Mouse (Mus musculus) thymus, postnatal 4 days (tissue): ENCODE data around the gene Dscam.

Experiments
- DNase-seq: peaks from one replicate; pipeline ENCODE4 v3.0.0; 2021

The Dscam gene

DNA sequence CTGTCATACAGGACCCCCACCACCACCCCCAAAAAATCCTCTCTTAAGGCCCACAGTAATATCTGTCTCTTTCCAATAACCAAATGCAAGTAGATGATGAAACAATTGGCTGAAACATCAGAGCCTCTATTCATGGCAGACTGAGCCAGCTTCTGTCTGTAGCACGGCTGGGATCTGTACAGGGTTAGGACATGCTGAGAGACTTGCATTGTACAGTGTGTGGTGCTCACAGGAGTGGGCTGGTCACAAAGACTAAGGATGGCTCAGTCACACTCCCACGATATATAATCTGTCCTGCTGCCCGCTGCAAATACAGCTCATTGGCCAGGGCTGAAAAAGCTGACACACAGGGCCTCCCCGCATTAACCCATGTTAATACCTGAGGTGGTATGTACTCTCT lies 474.7 kb downstream of the Dscam start:
- no peak for DNase-seq

DNA sequence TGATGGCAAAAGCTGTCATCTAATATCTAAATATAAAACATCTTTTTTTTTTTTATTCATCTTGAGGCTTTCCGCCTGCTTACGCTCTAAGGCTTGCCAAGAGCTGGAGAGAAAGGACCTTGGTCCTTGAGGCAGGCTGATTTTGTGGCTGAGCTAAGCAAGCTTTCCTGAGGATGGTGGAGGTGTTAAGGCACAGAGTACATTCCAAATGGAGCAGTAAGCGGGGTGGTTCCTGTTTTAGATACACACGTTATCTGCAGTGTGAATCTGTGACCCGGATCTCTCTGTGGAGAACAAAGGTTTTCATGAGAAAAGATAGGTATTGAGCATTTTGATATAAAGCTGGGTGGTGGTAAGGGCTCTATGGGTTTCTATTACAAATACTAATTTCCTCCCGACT lies 479.0 kb downstream of the Dscam start:
- DNase-seq, result no peak

DNA sequence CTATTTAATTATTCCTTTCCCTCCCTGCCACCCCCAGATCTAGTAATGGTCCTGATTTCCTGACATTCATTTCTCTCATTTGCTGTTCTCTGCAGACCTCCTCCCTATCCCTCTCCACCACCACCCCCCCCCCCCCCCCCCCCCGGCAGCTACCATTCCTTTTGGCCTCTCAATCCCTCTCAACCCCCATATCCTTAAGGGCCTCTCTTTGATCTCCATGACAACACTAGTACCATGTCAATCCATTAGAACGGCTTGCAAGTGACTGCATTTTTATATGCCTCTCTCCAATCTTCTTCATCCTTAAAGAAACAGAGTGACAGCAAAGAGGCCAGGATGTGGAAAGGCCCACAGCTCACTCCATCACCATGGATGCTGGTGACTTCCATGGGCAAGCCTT lies 480.5 kb downstream of the Dscam start:
- no peak for DNase-seq

DNA sequence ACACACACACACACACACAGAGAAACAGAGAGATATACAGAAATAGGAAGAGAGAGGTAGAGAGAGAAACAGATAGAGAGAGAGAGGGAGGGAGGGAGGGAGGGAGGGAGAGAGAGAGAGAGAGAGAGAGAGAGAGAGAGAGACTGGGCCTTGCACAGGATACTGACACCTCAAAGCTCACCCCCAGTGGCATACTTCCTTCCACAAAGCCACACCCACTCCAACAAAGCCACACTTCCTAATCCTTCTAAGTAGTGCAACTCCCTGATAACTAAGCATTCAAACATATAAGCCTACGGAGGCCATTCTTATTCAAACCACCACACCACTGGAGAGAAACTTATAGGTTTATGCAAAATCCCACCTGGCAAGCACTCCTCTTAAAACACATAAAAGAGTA lies 481.1 kb downstream of the Dscam start:
- DNase-seq, result no peak

DNA sequence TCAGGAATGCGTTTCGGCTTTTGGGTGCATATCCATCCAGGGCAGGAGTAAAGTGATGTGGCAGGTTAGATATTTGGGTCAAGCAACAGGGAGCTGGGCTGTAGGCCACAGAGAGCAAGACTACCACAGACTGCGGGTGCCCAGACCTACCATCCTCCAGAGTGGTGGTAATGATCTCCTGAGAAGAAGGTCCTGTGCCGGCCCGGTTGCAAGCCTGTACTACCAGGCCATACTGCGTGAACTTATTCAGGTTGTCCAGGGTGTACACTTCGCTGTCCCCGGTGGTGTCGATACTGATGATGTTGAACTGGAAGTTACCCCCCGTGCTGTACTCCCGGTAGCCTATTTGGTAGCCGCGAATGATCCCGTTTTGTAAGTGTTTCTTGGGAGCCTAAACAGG lies 485.5 kb downstream of the Dscam start:
- DNase-seq, result no peak

DNA sequence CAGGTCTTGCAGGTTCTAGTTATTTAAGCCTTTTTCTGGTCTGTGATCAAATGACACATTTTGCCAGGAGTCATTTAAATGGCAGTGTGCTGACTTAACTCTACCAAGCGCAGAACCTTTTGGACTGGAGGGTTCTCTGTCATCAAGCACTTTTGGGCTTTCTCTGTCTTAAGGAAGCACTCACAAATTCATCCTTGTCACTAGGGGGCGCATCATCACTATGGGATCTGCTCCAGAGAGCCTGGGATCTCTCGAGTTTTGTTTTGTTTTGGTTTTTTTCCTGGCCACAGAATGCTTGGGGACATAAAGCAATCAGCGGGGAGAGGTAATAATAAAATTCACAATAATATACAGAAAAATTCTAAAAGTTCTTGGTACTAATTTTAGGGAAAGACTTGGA lies 486.0 kb downstream of the Dscam start:
- peak; percentile 40 for DNase-seq

DNA sequence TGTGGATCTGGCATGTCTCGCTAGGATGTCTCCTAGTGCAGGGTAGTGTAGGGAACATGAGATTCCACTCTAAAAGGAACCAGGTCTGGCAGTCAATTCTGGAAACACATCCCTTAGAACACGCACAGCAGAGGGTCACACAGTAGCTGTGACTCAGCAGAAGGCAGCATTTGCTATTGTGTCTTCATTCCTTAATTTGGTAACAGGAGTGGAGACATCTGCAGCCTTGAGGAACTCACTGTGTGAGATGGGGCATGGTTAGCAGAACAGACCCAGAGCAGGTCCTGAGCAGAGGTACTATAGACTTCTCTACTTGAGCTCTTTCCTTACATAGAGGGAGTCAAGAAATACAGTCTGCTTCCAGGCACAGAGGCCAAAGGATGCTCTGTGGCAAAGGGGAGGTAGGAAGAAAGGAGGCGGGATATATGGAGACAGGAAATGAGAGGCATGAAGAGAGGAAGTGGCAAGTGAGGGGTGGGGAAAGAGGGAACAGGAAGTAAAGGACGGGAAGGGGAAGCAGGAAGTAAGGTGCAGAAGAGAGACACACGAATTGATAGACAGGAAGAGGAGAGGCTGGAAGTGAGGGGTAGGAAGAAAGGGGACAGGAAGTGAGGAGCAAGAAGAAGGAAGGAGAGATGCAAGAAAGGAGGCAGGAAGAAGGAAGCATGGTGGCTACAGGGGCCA lies 488.1 kb downstream of the Dscam start:
- DNase-seq, result no peak

DNA sequence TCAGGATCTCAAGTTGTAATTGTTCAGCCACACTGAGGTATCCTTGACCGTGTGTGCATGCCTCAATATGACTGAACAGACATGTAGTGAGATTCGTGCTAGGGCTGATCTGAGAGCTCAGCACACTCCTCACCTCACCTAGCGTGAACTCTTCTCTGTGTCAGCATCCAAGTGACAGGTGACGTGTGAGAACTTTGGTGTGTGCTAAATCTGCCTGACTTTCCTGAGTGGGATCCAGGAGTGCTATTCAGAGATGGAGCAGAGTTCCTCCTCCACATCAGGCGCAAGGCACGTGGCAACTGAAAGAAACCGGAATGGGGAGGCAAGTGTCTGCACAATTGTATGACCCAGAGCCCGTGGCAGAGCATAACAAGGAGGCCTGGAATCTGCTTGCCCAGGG lies 490.6 kb downstream of the Dscam start:
- DNase-seq, result no peak

DNA sequence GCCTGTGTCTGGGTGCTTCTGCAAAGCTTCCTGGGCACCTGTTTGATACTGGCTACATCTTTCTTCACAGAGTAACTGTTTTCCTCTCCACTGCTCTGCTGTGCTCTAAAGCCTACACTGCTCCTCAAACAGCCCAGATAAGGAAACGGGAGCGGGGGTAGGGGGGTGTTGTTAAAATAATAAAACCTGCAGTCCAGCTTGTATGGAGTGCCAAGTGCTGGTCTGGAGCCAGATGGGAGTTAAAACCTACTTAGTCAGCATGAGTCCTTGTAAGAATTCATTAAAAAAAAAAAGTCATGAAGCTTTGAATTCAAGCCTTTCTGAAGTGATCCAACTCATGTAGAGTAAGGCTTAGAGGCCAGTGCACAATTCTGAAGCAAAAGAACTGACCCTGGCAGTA lies 493.1 kb downstream of the Dscam start:
- no peak for DNase-seq

DNA sequence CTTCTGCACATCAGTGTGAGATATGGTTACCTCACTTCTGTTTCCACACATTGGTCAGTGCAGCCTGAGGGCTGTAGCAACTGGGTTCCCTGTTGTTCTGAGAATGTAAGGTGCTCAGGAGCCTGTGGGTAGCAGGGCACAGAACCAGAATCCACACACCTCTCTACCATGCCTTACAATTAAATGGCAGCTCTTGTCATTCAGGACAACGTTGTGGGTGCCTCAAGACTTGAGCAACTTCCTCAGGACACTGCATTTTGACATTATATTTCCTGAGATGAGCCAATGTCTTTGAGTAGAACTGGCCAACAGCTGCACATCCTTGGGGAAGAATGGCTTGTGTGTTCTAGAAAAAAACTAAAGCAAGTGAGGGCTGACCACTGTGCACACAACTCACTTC lies 493.9 kb downstream of the Dscam start:
- DNase-seq, result no peak

DNA sequence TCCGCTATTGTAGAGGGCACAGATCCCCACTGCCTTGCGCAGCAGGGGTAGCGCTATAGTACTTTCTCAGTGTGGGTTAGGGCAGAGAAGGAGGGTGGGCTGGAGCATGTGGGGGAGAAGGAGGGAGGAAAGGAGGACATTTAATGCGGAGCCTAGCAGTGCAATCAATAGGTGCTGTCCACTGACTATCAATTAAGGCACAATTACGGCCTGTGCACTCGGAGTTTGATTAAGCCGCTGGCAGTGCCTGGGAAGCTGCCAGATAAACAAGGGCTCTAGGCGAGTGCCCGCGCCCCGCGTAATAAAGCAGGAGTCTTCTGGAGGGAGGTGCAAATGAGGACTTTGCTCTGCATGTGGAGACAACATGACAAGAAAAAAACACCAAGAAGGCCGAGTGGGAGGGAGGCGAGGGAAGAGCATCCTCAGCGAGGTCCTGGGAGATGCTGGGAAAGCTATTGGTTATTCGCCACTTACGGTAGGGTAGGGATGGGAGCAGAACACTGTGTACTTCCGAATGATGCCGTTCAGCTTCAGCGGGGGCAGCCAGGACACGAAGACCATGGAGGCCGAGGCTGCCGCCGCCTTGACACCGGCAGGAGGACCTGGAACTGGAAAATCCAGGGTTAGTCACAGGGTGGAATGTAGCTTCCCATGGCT lies 497.2 kb downstream of the Dscam start:
- no peak for DNase-seq

DNA sequence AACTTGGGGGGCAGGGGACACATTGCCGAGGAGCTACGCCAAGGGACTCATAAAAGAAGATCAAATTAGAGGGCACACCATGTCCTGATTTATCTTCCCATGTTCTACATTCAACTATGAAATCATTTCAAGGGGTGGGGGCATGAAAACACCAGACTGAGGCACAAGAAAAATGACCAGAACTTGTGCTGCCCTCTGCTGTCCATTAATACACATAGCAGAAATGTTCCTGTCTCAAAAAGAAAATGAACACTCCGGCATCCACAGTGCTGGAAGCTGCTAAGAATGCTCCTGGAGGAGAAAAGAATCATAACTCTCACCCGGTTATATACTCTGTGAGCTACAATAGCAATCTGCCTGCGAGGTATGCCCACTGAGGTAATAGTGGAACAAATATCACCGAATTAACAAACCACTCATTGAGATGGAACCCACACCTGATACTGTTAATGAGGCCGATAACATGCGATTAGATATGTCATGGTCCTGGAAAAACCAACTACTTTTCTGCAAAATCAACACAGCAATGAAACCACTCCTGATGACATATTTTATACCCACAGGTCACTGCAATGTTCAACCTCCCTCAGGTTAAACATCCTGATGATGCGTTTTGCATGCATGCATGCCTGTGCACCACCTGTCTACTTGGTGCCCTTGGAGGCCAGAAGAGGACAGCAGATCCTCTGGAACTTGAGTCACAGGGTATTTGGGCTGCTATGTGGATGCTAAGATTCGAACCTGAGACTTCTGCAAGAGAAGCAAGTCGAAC lies 498.8 kb downstream of the Dscam start:
- no peak for DNase-seq

DNA sequence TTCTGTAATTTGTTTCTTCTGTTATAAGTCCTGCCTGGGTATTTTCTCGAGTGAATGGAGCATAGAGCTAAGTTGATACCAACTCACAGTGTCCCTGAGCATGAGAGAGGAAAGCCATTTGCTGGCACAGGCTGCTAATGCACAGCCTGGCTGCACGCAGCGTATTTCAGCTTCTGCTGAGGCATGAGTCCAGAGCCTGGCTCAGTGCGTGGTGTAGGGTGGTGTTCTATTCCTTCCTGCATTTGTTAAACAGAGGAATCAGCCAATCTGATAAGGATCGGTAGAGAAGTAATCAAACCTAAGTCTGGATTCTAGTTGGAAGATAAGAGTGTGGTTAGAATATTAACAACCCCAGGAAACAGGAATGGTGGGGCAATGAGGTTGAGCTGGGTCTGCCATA lies 500.8 kb downstream of the Dscam start:
- no peak for DNase-seq

DNA sequence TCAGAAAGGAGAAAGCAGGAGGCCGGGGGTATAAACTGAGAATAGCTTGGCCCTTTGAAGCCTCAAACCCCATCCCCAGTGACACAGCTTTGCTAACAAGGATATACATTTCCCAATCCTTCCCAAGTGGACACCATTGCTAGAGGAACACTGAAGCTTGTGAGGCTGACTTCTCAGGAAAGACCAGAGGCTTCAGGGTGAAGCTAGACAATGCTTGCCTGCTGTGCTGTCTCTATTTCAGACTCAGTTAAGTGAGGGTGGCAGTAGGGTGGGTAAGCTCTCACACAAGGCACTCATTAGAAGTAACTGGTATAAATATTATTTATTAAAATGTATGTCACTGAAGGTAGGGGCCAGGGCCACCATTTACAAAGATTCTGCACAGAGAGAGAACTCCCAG lies 502.1 kb downstream of the Dscam start:
- DNase-seq, result no peak

DNA sequence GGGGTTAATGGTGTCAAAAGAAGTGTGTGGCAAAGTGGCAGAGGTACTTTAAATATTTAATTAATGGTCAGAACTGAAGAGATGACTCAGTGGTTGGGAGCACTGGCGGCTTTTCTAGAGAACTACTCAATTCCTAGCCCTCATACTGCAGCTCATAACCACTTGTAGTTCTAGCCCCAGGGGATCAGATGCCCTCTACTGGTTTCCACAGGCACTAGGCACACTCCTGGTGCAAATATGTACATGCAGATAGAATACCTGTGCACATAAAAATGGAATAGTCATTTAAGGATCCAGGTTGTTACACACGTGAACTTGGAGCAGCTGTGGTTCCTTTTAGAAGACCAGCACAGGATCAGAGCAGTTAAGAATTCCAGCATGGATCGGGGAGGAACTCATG lies 509.5 kb downstream of the Dscam start:
- no peak for DNase-seq

DNA sequence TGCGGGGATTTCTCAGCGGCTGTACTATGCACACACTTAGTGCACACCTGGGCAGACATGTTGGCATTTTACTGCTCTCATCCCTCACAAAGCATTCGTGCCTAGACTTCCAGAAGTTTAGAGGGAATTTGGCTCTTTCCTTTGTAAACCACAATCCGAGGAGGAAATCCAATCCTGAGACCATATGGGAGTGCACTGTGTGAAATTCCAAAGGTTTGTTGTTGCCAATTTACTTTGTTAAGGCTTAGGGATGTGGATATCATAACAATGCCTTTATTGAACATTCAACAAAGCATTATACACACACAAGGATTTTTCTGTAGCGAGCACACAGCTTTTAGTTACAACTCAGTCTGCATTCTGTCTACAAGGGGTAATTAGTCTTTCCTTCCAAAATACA lies 511.3 kb downstream of the Dscam start:
- no peak for DNase-seq

DNA sequence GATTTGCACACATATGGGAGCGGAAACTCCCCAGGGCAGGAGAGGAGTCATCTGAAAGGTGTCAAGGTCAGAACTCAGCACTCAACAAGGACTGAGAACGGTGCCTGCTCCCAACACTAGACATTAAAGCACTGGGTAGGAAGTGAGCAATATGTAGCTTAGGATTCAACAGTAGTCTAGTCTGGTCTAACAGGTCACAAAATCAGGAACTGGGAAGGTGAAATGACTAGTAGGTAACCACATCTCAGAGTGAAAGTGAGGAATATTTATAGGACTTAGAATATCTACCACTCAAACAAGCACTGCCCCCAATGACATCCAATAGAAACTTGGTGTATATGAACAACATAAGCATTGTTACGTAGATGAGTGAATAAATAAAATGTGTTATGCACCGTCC lies 515.0 kb downstream of the Dscam start:
- DNase-seq, result no peak

DNA sequence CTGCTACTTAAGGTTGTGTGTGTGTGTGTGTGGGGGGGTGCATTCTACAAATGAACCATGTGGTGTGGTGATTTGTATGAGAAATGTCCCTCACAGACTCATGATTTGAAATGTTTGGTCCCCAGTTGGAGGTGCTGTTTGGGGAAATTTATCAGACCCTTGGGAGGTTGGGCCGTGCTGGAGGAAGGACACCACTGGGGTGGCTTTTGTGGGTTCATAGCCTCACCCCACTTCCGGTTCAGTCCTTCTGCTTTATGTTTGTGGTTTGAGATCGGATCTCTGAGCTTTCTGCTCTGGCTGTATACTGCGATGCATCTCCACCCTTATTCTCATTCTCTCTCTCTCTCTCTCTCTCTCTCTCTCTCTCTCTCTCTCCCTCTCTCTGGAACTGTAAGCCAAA lies 516.5 kb downstream of the Dscam start:
- no peak for DNase-seq

DNA sequence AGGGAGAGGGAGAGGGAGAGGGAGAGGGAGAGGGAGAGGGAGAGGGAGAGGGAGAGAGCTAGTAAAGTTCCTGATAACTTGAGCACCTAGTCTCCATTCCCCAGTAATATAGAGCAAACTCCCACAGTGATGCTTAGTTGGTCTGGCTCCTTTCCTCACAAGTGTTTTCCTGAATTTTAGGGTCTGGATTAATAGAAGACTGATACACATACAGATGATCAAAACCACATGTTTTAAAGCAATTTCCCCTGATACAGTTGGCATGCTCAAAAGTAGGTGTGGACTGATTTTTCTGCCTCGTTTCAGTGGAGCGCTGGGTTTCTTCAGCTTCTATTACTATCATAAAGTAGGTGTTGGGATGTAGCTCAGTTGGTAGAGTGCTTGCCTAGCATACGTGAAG lies 519.1 kb downstream of the Dscam start:
- no peak for DNase-seq

DNA sequence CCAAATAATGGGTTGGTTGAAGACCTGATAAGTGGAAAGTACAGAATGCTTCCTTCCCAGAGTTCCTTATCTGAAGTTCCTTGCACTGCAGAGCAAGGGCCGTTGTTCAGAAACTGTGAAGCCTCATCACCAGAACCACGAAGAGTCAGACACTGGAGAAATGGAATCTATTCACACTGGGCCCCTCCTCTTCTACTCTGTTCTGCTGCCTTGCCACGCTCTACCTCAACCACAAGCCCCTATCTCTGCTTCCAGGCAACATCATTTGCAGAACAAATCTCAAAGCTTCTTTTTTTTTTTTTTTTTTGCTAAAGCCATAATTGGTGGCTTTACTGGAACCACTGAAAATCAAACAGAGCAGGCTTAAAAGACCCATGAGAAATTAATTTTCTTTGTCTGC lies 530.5 kb downstream of the Dscam start:
- no peak for DNase-seq

DNA sequence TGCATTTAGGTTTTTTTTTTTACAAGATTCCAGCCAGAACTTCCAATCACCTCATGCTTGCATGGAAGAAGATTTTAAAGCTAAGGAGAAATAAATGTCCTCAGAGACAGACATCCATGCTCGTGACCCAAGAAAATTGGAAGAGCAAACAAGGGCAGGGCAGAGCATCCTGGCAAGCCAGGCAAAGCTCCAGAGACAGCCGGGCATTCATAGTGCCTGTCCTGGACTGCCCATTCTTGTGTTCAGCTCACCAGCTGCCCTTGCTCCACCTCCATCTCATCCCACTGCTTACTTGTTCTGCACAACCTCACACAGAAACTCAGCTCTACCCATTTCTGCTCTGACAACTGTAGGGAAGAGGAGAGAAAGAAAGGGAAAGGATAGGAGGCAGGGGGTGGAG lies 534.6 kb downstream of the Dscam start:
- DNase-seq, result no peak

DNA sequence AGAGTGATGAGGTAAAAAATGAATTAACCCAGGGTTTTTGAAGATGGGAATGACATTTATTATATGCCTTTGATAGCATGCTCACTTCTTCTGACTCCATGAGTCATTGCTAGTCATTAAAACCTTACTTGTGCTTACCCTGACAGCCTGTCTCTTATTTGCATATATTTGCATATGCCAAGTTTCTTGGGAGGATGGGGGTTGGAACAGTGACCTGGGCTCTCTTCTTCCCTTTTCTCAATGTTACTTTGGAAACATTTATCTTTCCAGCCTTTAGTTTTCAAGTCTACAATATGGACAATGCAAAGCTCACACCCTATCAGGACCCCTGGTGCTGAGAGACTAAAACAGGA lies 535.8 kb downstream of the Dscam start:
- no peak for DNase-seq

DNA sequence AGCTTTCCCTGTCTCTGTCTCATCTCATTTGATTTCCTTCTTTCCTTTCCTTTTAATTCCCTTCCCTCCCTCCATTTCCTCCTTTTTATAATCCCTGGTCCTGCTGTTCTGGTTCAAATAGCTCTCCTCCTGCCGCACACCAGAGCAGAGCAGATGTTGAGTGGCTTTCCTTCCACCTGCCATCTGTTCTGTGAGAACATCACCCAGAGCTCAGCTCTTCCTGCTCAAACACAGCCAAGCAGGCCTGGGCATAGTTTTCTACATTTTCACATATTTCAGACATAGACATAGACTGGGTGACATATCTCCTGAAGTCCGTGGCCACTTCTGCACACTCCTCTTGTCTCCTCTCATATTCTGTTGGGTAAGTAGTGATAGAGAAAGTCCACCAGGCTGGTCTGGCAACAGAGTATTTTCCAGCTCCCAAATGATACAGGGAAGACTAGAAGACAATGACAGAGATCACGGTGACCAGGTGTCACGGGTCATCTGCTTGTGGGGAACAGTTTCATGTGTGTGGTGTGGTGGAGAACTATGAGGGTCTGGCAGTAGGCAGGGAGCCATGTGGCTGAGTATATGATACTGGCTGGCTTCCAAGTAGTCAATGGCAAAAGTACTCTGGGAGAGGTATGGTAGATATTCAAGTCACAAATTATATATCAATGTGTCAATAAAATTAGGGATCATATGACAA lies 536.3 kb downstream of the Dscam start:
- no peak for DNase-seq

DNA sequence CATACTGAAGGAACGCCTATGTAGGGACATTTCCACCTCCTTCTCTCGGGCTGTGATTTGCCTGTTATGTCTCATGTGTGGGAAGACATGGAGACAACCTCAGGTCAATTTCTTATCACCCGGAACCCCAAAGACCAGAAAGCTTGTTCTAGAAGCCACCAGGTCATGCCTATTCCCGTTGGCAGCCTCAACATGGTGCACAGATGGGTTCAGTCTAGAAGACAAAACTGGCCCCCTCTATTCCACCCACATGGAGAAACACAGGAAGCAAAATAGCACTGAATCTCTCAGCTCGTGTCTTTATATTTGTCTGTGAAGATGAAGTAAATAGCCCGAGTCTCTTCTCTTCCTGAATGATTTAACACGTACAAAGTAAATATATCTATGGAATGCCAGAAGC lies 540.3 kb downstream of the Dscam start:
- DNase-seq, result no peak
